Mouse (Mus musculus) embryonic facial prominence, embryonic 14.5 days (tissue): ENCODE measurements at regions not wholly inside any gene's neighbourhood (a gene's known extent, or its start where the extent isn't known, plus 50 kb on each side); places are given as distances from the start of the nearest gene placed in this dataset.

Experiments
- ATAC-seq: fragments of 200-750 bp; cut with Nextera tagmentation; 2 replicates; pipeline ENCODE4 v1.8.0; 2017; ENCODE audit warnings: low read depth, moderate number of reproducible peaks, moderate TSS enrichment
- DNase-seq: peaks from one replicate; pipeline ENCODE4 v3.0.0-alpha.2; 2015; ENCODE audit warnings: low spot score
- H3K27ac ChIP-seq: fragments of 300-500 bp; sonication (generic); replicated peaks from 2 replicates; pipeline ENCODE4 v1.5.1; 2014; ENCODE audit warnings: low read depth, mild to moderate bottlenecking, low read length, moderate library complexity
- H3K27me3 ChIP-seq: fragments of 300-500 bp; sonication (generic); replicated peaks from 2 replicates; pipeline ENCODE4 v1.6.1; 2014; ENCODE audit warnings: low read length; ENCODE audit not compliant: control insufficient read depth, insufficient read depth
- H3K36me3 ChIP-seq: fragments of 300-500 bp; sonication (generic); 2 replicates; pipeline ENCODE4 v1.6.1; 2014; ENCODE audit warnings: low read length, mixed read lengths; ENCODE audit not compliant: control insufficient read depth, insufficient read depth
- H3K4me1 ChIP-seq: fragments of 300-500 bp; sonication (generic); 2 replicates; pipeline ENCODE4 v1.6.1; 2014; ENCODE audit warnings: antibody characterized with exemption, low read length; ENCODE audit not compliant: control insufficient read depth, insufficient read depth
- H3K4me2 ChIP-seq: fragments of 300-500 bp; sonication (generic); 2 replicates; pipeline ENCODE4 v1.6.1; 2014; ENCODE audit warnings: low read depth, mild to moderate bottlenecking, low read length, moderate library complexity, mixed read lengths
- H3K4me3 ChIP-seq: fragments of 300-500 bp; sonication (generic); 2 replicates; pipeline ENCODE4 v1.5.1; 2014; ENCODE audit warnings: low read depth, mild to moderate bottlenecking, low read length
- H3K9ac ChIP-seq: fragments of 300-500 bp; sonication (generic); 2 replicates; pipeline ENCODE4 v1.6.1; 2014; ENCODE audit warnings: low read depth, mild to moderate bottlenecking, low read length, moderate library complexity, mixed read lengths
- H3K9me3 ChIP-seq: fragments of 300-500 bp; sonication (generic); 2 replicates; pipeline ENCODE4 v1.6.1; 2016; ENCODE audit warnings: low read length; ENCODE audit not compliant: control insufficient read depth
- WGBS: fragments of 180-500 bp; shearing (Covaris S2); extraction: QIAGEN DNeasy Blood & Tissue Kit; methylation state at CpG from one replicate; pipeline ENCODE4 v1.1.7; 2014; 5-methylcytosine and 5-hydroxymethylcytosine counted together

GRCm38 (mm10) chr16:69646156-69646555 lies 217.4 kb downstream of the Speer2 start:
- no peak overlapping the region for H3K9ac ChIP-seq
- DNase-seq, result no peak
- no peak overlapping the region for H3K4me2 ChIP-seq
- no peak for ATAC-seq
- no peak overlapping the region for H3K27ac ChIP-seq
- no peaks in the 10 kb centered on the region for H3K9me3 ChIP-seq
- no peak overlapping the region for H3K4me3 ChIP-seq
- H3K4me1 ChIP-seq, result no peaks in the 10 kb centered on the region
- H3K36me3 ChIP-seq, result no peaks in the 10 kb centered on the region
- WGBS, result 81% methylated on average over 4 of the region's 4 CpGs
- no peaks in the 10 kb centered on the region for H3K27me3 ChIP-seq

- Histone ChIP-seq H3K27ac (no peak overlapping the region), H3K9ac (no peak overlapping the region), H3K27me3 (no peaks in the 10 kb centered on the region), H3K9me3 (no peaks in the 10 kb centered on the region), H3K4me2 (no peak overlapping the region), H3K36me3 (no peaks in the 10 kb centered on the region), H3K4me3 (no peak overlapping the region), H3K4me1 (no peaks in the 10 kb centered on the region)
- DNase-seq, result no peak
- no peak for ATAC-seq
Measured at GRCm38 (mm10) chr16:69607736-69608135, 255.8 kb downstream of the Speer2 start.

- ATAC-seq, result no peak
- 78% methylated on average over 3 of the region's 3 CpGs for WGBS
- no peak overlapping the region for H3K27ac ChIP-seq
- no peaks in the 10 kb centered on the region for H3K4me1 ChIP-seq
- H3K4me3 ChIP-seq, result no peak overlapping the region
- no peaks in the 10 kb centered on the region for H3K27me3 ChIP-seq
- H3K4me2 ChIP-seq, result no peak overlapping the region
- no peak for DNase-seq
- H3K36me3 ChIP-seq, result no peaks in the 10 kb centered on the region
- no peak overlapping the region for H3K9ac ChIP-seq
- no peaks in the 10 kb centered on the region for H3K9me3 ChIP-seq
Measured at GRCm38 (mm10) chr16:69600978-69601377, 262.6 kb downstream of the Speer2 start.

GRCm38 (mm10) chr16:69577205-69577604 lies 286.3 kb downstream of the Speer2 start:
- H3K27me3 ChIP-seq, result no peaks in the 10 kb centered on the region
- peak; percentile 89 for DNase-seq
- no peak overlapping the region for H3K9ac ChIP-seq
- no peak overlapping the region for H3K4me2 ChIP-seq
- no peak overlapping the region for H3K4me3 ChIP-seq
- ATAC-seq, result peak; percentile 97
- no peak overlapping the region for H3K27ac ChIP-seq
- H3K4me1 ChIP-seq, result peaks cover 4% of the 10 kb centered on the region; the same call in 1 of the 2 replicates
- no peaks in the 10 kb centered on the region for H3K36me3 ChIP-seq
- no peaks in the 10 kb centered on the region for H3K9me3 ChIP-seq

- DNase-seq, result no peak
- WGBS, result 65% methylated on average over 3 of the region's 3 CpGs
- no peaks in the 10 kb centered on the region for H3K27me3 ChIP-seq
- ATAC-seq, result no peak
- no peak overlapping the region for H3K9ac ChIP-seq
- no peaks in the 10 kb centered on the region for H3K36me3 ChIP-seq
- no peak overlapping the region for H3K4me2 ChIP-seq
- no peaks in the 10 kb centered on the region for H3K4me1 ChIP-seq
- H3K27ac ChIP-seq, result no peak overlapping the region
- H3K4me3 ChIP-seq, result no peak overlapping the region
- no peaks in the 10 kb centered on the region for H3K9me3 ChIP-seq
Measured at GRCm38 (mm10) chr16:69568189-69568588, 295.4 kb downstream of the Speer2 start.

- no peak for ATAC-seq
- Histone ChIP-seq H3K9me3 (no peaks in the 10 kb centered on the region), H3K27me3 (no peaks in the 10 kb centered on the region), H3K4me3 (no peak overlapping the region), H3K27ac (no peak overlapping the region), H3K4me1 (no peaks in the 10 kb centered on the region), H3K9ac (no peak overlapping the region), H3K36me3 (no peaks in the 10 kb centered on the region), H3K4me2 (no peak overlapping the region)
- 80% methylated on average over 2 of the region's 2 CpGs for WGBS
- DNase-seq, result peak; percentile 1
Measured at GRCm38 (mm10) chr16:69567420-69568179, 295.9 kb downstream of the Speer2 start.
